Mouse (Mus musculus): Measurements from ENCODE around the gene Prox1. TPM values are rescaled to one million over a fixed set of nuclear protein-coding genes. Genes with fewer than 3 reads are reported as not detected.

Gene Prox1
- polyA plus RNA-seq, 1 experiment from 2014 or later = 0.03 TPM

DNA sequence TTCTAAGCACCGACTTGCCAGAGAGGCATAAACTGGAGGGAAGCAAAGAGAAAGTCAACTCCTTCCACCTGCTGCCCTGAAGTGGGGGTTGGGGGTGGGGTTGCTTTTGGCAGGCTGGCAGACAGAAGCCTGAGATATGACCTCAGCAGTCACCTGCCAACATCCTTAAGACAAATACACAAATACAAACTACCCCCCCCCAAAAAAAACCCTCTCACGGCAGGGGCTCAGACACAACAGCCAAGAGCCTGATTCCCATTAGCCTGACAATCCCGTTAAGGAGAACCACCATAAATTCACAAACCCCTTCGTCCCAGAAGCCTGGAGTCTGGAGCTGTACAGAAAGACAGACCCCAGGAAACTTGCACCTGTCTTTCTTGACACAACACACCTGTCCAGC is 2.4 kb downstream of the Prox1 start:
- 3% methylated on average over 3 of the region's 4 CpGs for WGBS (ENCODE audit: missing documents)

DNA sequence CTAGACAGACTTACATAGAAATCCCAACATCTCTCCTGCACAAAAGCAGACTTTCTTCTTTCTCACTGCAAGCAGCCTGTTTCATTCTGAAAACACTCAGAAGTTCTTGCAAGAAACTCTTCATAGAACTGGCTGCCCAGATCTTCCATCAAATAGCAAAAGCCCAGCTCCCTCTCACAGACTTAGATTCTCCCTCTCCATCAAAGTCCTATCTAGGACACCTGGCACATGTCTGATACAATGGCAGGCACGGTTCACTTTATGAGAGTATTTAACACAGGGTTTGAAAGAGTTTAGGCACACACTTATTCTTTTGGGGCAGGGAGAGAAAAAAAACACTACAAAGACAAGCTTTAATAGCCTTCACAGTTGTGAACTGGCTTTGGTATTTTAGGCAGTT is 2.9 kb downstream of the Prox1 start:
- H3K4me3 ChIP-seq (ENCODE audit: inconsistent target) = no peak overlapping the region
- H3K27ac ChIP-seq = no peak overlapping the region
- H3K36me3 ChIP-seq (ENCODE audit: inconsistent target) = no peaks in the 10 kb centered on the region
- WGBS (ENCODE audit: missing documents) = 35% methylated on average over 1 of the region's 1 CpGs
- H3K79me2 ChIP-seq (ENCODE audit: inconsistent target) = no peaks in the 10 kb centered on the region

More for the DNA sequence above, 2.4 kb downstream of the Prox1 start:
- Histone ChIP-seq H3K27ac (no peak overlapping the region), H3K36me3 (ENCODE audit: inconsistent target) (no peaks in the 10 kb centered on the region), H3K79me2 (ENCODE audit: inconsistent target) (no peaks in the 10 kb centered on the region), H3K4me3 (ENCODE audit: inconsistent target) (no peak overlapping the region)

DNA sequence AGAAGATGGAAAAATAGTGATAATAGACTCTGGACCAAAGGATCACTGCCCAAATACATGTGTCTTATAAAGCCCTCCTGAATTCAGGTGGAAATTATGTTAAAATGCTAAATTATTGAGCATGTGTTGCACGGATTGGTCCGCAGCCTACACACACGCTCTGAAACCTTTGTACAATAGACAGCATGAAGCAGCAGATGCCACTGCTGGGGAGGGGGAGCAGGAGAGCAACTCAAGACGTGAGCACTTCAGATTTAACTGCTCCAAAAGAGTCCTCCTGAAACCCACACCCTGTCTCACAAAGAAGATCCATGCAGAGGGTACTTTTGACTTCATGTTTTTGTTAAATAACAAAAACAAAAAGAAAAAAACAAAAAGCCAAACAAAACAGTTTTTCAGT is 5.0 kb downstream of the Prox1 start:
- Histone ChIP-seq H3K4me3 (ENCODE audit: inconsistent target) (no peak overlapping the region), H3K36me3 (ENCODE audit: inconsistent target) (no peaks in the 10 kb centered on the region), H3K27ac (no peak overlapping the region), H3K79me2 (ENCODE audit: inconsistent target) (no peaks in the 10 kb centered on the region)
- 86% methylated on average over 4 of the region's 4 CpGs for WGBS (ENCODE audit: missing documents)

DNA sequence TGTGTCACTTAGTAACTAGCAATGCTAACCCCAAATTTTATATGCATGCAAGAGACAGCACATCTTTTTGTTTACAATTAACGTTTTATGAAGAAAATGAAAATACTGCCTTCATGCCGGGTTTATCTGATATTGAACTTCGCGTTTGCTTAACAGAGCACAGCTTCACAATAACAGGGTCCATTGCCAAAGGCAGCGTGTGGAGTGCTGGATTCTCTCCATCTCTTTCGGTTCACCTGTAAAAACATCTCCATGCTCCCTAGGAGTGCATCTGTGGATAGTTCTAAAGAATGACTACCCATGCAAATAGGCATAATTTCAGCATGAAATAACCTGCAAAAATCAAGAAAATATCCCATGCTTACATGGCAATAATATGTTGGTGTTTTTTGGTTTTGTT is 7.0 kb downstream of the Prox1 start:
- H3K79me2 ChIP-seq (ENCODE audit: inconsistent target) = no peaks in the 10 kb centered on the region
- H3K36me3 ChIP-seq (ENCODE audit: inconsistent target) = no peaks in the 10 kb centered on the region
- H3K4me3 ChIP-seq (ENCODE audit: inconsistent target) = no peak overlapping the region
- no peak overlapping the region for H3K27ac ChIP-seq
- WGBS (ENCODE audit: missing documents) = 98% methylated on average over 6 of the region's 6 CpGs

DNA sequence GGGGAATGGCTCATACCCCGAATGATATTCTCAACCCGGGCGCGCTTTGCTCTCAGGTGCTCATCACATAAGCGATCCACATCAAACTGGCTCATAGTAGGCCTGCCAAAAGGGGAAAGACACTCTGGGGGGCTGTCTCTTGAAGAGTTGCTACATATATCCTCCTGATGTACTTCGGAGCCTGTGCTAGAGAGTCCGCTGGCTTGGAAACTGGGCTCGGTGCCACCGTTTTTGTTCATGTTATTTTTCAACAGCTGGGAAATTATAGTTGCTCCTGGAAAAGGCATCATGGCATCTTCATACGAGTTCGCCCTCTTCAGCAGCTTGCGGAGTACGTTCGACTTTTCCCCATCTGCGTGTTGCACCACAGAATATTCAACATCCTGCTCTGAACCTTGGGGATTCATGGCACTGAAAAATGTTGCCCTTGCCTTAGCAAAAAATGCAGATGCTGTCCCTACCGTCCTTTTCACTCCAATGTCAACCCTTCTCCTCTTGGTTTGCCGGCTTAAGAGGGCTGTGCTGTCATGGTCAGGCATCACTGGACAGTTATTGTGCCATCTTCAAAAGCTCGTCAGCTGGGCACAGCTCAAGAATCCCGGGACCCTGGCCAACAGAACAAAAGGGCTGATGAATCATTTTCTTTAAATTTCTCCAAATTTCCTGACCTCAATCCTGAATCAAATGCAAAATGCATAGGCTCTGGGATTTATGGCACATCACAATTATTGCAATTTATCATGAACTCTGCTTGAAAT is 8.6 kb downstream of the Prox1 start:
- WGBS (ENCODE audit: missing documents) = 91% methylated on average over 19 of the region's 19 CpGs
- Histone ChIP-seq H3K79me2 (ENCODE audit: inconsistent target) (no peaks in the 10 kb centered on the region), H3K36me3 (ENCODE audit: inconsistent target) (no peaks in the 10 kb centered on the region), H3K27ac (no peak overlapping the region), H3K4me3 (ENCODE audit: inconsistent target) (no peak overlapping the region)

DNA sequence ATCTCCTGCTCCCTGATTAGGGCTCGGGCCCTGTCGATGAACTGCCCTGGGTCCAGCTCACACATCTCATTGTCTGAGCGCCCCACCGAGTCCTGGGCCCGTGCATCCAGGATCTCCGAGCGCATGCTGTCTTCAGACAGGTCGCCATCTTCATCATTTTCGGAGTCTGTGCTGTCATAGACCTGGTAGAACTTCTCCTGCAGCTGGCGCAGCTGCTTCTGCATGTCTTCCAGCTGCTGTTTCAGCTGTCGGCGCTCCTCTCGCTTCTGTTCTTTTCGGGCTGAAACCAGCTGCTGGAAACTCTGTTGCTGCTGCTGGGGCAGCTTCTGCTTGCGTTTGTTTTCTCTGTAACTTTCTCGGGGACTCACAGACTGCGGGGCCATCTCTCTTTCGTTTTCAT is 9.2 kb downstream of the Prox1 start:
- Histone ChIP-seq H3K36me3 (ENCODE audit: inconsistent target) (no peaks in the 10 kb centered on the region), H3K27ac (no peak overlapping the region), H3K4me3 (ENCODE audit: inconsistent target) (no peak overlapping the region), H3K79me2 (ENCODE audit: inconsistent target) (no peaks in the 10 kb centered on the region)
- WGBS (ENCODE audit: missing documents) = 90% methylated on average over 18 of the region's 18 CpGs

DNA sequence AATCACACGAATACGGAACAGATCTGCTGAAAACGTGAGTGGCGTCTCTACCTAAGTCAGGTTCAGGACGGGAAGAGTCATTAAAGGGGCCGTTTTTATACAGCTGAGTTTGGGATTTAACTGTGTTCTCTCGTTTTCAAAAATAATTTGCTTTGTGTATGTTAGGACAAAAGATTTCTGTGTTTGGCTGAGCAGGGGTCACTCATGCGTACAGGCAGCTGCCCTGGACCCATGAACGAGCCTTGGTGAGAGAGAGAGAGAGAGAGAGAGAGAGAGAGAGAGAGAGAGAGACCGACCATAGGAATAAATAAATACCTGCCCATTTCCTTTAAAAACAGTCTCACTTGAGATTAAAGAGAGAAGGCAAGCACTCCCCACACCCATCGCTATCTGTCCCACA is 11.1 kb downstream of the Prox1 start:
- 87% methylated on average over 10 of the region's 11 CpGs for WGBS (ENCODE audit: missing documents)
- Histone ChIP-seq H3K79me2 (ENCODE audit: inconsistent target) (no peaks in the 10 kb centered on the region), H3K4me3 (ENCODE audit: inconsistent target) (no peak overlapping the region), H3K36me3 (ENCODE audit: inconsistent target) (no peaks in the 10 kb centered on the region), H3K27ac (no peak overlapping the region)

DNA sequence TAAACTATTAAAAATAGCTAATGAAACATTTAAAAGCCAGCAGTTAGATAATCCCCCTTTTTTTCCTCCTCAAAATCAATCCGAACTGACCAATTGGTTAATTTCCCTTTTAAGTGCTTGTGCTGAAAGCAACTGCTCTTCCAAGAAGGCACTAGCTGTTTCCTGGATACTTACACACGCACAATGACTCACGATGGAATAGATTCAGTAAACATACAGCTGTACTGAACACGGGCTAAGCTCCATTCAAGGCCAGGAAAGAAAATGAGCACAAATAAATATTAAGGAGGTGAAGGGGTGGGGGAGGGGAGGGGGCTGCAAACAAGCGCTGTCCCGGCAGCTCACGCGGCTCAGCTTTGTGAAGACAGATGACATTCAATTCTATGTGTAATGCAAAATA is 14.8 kb downstream of the Prox1 start:
- no peaks in the 10 kb centered on the region for H3K36me3 ChIP-seq (ENCODE audit: inconsistent target)
- no peaks in the 10 kb centered on the region for H3K79me2 ChIP-seq (ENCODE audit: inconsistent target)
- WGBS (ENCODE audit: missing documents) = 73% methylated on average over 8 of the region's 8 CpGs
- H3K27ac ChIP-seq = no peak overlapping the region
- no peak overlapping the region for H3K4me3 ChIP-seq (ENCODE audit: inconsistent target)

DNA sequence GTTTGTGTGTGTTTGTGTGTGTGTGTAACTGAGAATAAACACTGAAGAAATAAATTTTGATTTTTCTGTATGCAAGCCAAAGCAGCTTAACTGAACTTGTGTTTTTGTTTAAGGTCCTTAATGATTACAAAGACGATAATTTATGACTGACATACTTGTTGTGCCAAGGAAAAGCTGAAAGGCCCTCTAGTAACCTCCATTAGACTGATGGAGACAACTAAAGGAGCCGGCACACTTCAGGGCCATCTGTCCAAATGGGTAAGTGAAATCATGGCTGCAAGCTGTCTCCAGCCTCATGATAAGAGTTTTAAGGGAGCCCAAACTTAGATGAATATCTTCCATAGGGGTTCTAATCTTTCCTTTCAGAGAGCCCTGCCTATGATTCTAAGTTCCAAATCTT is 15.5 kb downstream of the Prox1 start:
- H3K4me3 ChIP-seq (ENCODE audit: inconsistent target) = no peak overlapping the region
- WGBS (ENCODE audit: missing documents) = 69% methylated on average over 2 of the region's 2 CpGs
- H3K79me2 ChIP-seq (ENCODE audit: inconsistent target) = no peaks in the 10 kb centered on the region
- no peak overlapping the region for H3K27ac ChIP-seq
- no peaks in the 10 kb centered on the region for H3K36me3 ChIP-seq (ENCODE audit: inconsistent target)

DNA sequence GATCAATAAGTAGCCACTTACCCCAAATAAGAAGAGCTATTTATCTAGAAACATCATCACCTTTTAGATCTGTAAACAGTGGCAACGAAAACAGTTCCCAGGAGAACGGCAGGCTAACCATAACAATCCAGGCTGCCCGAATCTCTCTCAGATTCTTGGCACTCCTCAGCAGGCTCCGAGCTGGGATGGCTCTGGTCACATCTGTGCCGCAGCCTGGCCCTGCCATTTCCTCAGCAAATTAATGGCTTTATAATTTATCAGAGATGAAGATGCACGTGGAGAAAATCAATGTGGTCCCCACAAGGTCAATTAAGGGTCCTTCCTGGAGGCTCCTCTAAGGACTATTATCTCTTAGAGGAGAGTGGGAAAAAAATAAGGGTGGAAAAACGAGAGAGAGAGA is 16.2 kb downstream of the Prox1 start:
- no peak overlapping the region for H3K27ac ChIP-seq
- no peaks in the 10 kb centered on the region for H3K79me2 ChIP-seq (ENCODE audit: inconsistent target)
- no peak overlapping the region for H3K4me3 ChIP-seq (ENCODE audit: inconsistent target)
- no peaks in the 10 kb centered on the region for H3K36me3 ChIP-seq (ENCODE audit: inconsistent target)
- 61% methylated on average over 6 of the region's 7 CpGs for WGBS (ENCODE audit: missing documents)

DNA sequence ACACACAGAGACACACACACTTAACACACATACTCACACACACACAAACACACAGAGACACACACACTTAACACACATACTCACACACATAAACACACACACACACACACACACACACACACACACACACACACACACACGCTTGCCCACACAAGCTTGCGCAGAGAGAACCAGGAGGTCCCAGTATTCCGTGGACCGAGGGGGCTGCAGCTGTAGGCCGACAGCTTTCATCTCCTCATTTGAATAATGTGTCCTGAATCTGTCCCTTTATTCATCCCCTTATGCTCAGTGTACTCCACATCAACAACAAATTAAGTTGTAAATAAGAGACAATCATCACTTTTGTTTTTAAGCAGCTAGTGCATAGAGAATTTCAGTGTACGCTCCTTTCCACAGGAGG is 17.9 kb downstream of the Prox1 start:
- H3K4me3 ChIP-seq (ENCODE audit: inconsistent target) = no peak overlapping the region
- H3K36me3 ChIP-seq (ENCODE audit: inconsistent target) = no peaks in the 10 kb centered on the region
- no peaks in the 10 kb centered on the region for H3K79me2 ChIP-seq (ENCODE audit: inconsistent target)
- WGBS (ENCODE audit: missing documents) = 94% methylated on average over 6 of the region's 6 CpGs
- H3K27ac ChIP-seq = no peak overlapping the region

DNA sequence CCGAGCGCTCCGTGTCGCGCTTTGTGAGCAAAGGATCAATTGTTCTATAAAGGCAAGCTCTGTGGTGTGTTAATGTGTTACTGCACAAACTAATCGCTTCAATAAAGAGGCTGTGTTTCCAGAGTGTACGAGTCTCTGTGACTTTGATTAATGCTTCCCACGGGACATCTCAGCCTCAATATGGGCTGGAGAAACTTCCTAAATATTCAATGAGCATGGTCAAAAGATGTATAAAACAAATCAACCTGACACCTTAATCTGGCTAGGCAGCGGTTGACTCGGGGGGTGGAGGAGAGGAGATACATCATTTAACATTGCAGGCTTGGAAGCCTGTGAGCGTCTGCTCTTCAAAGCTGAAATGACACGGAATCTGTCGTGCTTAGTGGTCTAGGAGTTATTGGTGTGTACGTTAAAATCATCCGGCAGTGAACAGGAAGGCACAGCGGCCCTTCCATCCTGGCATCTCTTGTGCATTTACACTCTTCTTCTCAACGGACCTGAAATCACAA is 21.2 kb downstream of the Prox1 start:
- H3K36me3 ChIP-seq (ENCODE audit: inconsistent target) = no peaks in the 10 kb centered on the region
- 62% methylated on average over 17 of the region's 17 CpGs for WGBS (ENCODE audit: missing documents)
- H3K79me2 ChIP-seq (ENCODE audit: inconsistent target) = no peaks in the 10 kb centered on the region
- no peak overlapping the region for H3K27ac ChIP-seq
- H3K4me3 ChIP-seq (ENCODE audit: inconsistent target) = no peak overlapping the region

DNA sequence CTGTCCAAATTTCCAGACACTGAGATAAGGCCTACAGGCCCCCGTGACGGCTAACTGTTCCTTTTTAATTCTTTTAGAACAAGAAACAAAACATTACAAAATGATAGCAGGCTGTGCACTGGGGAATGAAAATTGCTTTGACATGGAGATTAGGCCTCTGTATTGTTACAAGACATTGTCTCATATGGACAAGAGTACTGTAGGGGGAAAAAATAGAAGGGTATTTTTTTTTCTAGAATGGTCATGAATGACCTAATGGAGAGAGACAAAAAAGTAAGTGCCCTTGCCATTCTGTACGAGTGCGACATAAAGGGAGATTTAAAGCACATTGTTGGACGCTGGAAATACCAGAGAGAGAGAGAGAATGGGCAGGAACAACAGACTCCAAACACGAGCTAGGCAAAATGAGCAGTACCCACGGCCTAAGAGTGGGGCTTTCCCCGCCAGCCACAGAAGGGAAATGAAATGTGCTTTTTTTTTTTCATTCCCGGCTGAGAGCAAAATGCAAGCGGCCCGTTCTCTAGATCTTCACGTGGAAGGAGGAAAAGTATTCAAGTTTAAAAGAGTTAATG is 21.8 kb downstream of the Prox1 start:
- no peak overlapping the region for H3K27ac ChIP-seq
- H3K79me2 ChIP-seq (ENCODE audit: inconsistent target) = no peaks in the 10 kb centered on the region
- H3K4me3 ChIP-seq (ENCODE audit: inconsistent target) = no peak overlapping the region
- 12% methylated on average over 11 of the region's 12 CpGs for WGBS (ENCODE audit: missing documents)
- H3K36me3 ChIP-seq (ENCODE audit: inconsistent target) = no peaks in the 10 kb centered on the region

DNA sequence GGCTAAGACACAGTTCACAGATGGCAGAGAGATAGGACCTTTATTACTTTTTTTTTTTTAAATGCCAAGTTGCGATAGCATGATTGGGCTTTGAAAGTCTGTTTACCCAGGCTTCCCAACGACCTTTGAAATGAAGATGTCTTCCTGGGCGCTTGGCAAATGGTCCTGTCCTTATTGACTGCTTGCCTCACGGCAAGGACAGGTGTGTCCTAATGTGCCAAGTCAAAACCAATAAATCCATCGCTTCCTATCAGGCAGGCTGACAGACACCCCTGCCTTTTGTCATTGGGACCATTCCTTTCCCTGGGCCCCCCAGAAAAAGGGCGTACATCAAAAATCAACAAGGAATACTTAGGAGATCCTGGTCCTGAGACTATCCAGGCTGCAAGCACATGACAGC is 22.7 kb downstream of the Prox1 start:
- Histone ChIP-seq H3K79me2 (ENCODE audit: inconsistent target) (no peaks in the 10 kb centered on the region), H3K27ac (no peak overlapping the region), H3K4me3 (ENCODE audit: inconsistent target) (no peak overlapping the region), H3K36me3 (ENCODE audit: inconsistent target) (no peaks in the 10 kb centered on the region)
- 90% methylated on average over 6 of the region's 6 CpGs for whole genome bisulfite sequencing (ENCODE audit: missing documents)

DNA sequence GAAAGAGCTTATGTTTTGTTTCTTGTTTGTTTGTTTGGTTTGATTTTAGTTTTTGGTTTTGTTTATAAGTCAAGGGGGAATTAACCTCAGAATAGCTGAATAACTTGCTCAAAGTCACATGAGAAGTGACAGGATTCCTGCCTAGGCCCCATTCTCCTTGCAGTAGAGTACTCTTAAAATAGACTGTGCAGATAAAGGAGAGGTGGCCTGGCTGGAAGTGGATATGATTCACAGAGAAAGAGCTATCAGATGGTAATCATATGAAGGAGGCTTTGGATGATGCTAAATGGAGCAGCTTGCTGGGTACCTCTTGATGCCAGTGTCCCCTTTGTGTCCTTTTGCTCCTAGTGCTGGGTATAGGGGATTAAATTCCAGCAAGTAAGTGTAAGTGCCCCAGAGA is 26.1 kb downstream of the Prox1 start:
- Histone ChIP-seq H3K79me2 (ENCODE audit: inconsistent target) (no peaks in the 10 kb centered on the region), H3K36me3 (ENCODE audit: inconsistent target) (no peaks in the 10 kb centered on the region), H3K4me3 (ENCODE audit: inconsistent target) (no peak overlapping the region), H3K27ac (no peak overlapping the region)

DNA sequence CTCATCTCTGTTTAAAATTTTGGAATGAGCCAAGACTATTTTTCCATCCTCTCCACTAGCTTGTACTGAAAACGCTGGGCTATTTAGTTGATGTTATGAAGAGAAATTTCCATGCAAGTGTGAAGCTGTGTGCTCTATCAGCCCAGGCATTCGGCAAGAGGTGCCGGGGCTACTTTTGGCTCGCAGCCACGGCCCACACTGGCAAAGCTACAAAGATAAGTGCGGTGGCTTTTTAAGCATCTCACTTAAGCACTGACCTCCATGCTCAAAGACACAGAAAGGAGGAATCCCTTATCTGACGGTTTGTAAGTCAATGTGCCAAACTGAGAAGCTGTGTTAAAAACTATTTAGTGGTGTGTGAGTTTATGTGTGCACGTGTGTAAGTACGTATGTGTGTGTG is 26.9 kb downstream of the Prox1 start:
- Histone ChIP-seq H3K4me3 (ENCODE audit: inconsistent target) (no peak overlapping the region), H3K27ac (no peak overlapping the region), H3K79me2 (ENCODE audit: inconsistent target) (no peaks in the 10 kb centered on the region), H3K36me3 (ENCODE audit: inconsistent target) (no peaks in the 10 kb centered on the region)
- WGBS (ENCODE audit: missing documents) = 92% methylated on average over 9 of the region's 9 CpGs

All from macrophage (primary cell).